Mouse (Mus musculus): ENCODE measurements around the gene Gprin1. TPM values are rescaled to one million over a fixed set of nuclear protein-coding genes. Genes with fewer than 3 reads are reported as not detected.

The Gprin1 gene
- total and polyA plus RNA-seq, 2 experiments from 2014 or later = 19.9 to 146 TPM

DNA sequence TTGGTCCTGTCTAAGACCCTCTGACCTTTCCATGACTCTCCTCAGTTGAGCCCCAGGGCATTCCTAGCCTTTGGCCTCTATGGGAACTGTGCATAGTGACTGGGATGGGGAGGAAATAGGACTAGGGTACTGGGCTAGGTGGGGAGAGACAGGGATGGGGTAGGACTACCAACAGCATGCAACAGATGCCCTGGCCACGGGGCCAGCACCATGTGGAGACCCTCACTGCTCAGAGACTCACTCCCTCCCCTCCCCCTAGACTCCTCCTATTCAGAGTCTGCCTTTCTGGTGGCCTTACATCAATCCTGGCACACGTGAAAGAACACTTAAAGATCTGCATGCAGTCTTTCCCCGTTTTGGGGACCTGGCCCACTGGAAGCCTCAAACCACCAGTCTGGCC, 12.7 kb downstream of the Gprin1 start:
- H3K27ac ChIP-seq = no peak overlapping the region
- DNase-seq (ENCODE audit: low spot score) (no peak), ATAC-seq (no peak)
- 22% methylated on average over 3 of the region's 3 CpGs for WGBS
- peaks cover 23% of the 10 kb centered on the region for H3K36me3 ChIP-seq (ENCODE audit: insufficient read depth, low read length)
- H3K9me3 ChIP-seq (ENCODE audit: low read length) = no peaks in the 10 kb centered on the region
- peaks cover 3% of the 10 kb centered on the region; the same call in 1 of the 2 replicates for H3K4me1 ChIP-seq (ENCODE audit: insufficient read depth, low read length)
- no peak overlapping the region for H3K9ac ChIP-seq (replicated peaks; ENCODE audit: low read length)
- H3K4me3 ChIP-seq (ENCODE audit: low read length) = no peak overlapping the region
- peak overlapping the region; percentile 44; the same call in 1 of the 2 replicates for H3K4me2 ChIP-seq (ENCODE audit: low read depth, low read length)
- H3K27me3 ChIP-seq (ENCODE audit: insufficient read depth, low read length) = no peaks in the 10 kb centered on the region
- TF ChIP-seq CTCF (IDR thresholded peaks at IDR 0.05; ENCODE audit: low read depth) = no peak

DNA sequence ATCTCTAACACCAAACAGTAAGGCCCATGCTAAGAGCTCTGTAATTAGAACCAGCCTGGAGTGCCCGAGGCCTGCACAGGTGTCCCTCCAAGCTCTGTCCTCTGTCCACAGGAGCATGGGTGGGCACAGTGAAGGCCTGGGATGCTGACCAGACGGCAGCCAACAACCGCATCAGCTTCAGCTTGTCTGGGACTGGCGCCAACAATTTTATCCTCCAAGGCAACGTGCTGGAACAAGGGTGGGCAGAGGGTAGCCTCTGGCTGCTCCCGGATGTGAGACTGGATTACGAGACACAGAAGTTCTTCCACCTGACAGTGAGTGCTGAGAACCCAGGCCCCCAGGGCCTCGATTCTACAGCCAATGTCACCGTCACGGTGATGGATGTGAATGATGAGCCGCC, 23.5 kb downstream of the Gprin1 start:
- WGBS = 40% methylated on average over 11 of the region's 11 CpGs
- no peak overlapping the region for H3K27ac ChIP-seq
- H3K36me3 ChIP-seq (ENCODE audit: insufficient read depth, low read length) = no peaks in the 10 kb centered on the region
- H3K9me3 ChIP-seq (ENCODE audit: low read length) = no peaks in the 10 kb centered on the region
- no peak overlapping the region for H3K4me2 ChIP-seq (ENCODE audit: low read depth, low read length)
- H3K9ac ChIP-seq (replicated peaks; ENCODE audit: low read length) = no peak overlapping the region
- DNase-seq (ENCODE audit: low spot score) (peak; percentile 38), ATAC-seq (no peak)
- H3K4me1 ChIP-seq (ENCODE audit: insufficient read depth, low read length) = no peaks in the 10 kb centered on the region
- TF ChIP-seq CTCF (IDR thresholded peaks at IDR 0.05; ENCODE audit: low read depth) = no peak
- no peak overlapping the region for H3K4me3 ChIP-seq (ENCODE audit: low read length)
- H3K27me3 ChIP-seq (ENCODE audit: insufficient read depth, low read length) = no peaks in the 10 kb centered on the region

DNA sequence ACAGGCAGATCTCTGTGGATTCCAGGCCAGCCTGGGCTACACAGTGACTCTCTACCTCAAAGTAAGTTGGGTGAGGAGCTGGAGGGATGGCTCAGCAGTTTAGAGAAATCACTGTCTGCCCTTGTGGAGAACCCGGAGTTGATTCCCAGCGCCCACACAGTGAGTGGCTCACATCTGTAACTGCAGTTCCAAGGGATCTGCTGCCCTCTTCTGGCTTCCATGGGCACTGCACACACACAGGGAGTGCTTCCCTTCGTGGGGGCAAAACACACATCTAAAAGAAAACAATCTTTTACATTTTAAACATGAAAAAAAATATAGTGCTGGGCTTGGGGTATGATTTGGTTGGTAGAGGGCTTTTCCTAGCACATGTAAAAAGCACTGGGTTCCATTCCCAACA, 26.5 kb downstream of the Gprin1 start:
- Histone ChIP-seq H3K9me3 (ENCODE audit: low read length) (no peaks in the 10 kb centered on the region), H3K27me3 (ENCODE audit: insufficient read depth, low read length) (no peaks in the 10 kb centered on the region), H3K4me3 (ENCODE audit: low read length) (no peak overlapping the region), H3K9ac (replicated peaks; ENCODE audit: low read length) (no peak overlapping the region), H3K4me2 (ENCODE audit: low read depth, low read length) (no peak overlapping the region), H3K27ac (no peak overlapping the region), H3K4me1 (ENCODE audit: insufficient read depth, low read length) (no peaks in the 10 kb centered on the region), H3K36me3 (ENCODE audit: insufficient read depth, low read length) (no peaks in the 10 kb centered on the region)
- peak; percentile 24; the same call in 1 of the 2 replicates for TF ChIP-seq CTCF (IDR thresholded peaks at IDR 0.05; ENCODE audit: low read depth)
- DNase-seq (ENCODE audit: low spot score) = no peak
- 93% methylated on average over 3 of the region's 3 CpGs for WGBS
- ATAC-seq = no peak

DNA sequence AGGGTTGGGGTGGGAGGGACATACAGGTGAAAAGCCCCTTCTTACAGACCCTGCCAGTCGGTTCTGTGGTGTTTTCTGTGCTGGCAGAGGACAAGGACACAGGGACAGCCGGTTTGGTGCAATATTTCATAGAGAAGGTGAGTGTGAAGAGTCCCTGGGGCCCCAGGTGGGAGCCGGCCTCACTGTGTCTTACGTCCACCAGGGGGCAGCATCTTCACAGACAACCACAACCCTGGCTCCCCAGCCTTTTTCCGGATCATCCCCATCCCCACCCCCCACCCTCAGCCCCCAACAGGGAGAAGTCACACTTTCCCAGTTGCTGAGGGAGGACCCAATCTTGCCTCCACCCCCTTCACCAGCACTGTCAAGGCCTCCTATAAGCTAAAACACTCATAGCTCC, 32.8 kb downstream of the Gprin1 start:
- Histone ChIP-seq H3K4me3 (ENCODE audit: low read length) (no peak overlapping the region), H3K27me3 (ENCODE audit: insufficient read depth, low read length) (no peaks in the 10 kb centered on the region), H3K27ac (no peak overlapping the region), H3K9ac (replicated peaks; ENCODE audit: low read length) (no peak overlapping the region), H3K4me2 (ENCODE audit: low read depth, low read length) (no peak overlapping the region), H3K4me1 (ENCODE audit: insufficient read depth, low read length) (no peaks in the 10 kb centered on the region; the same call in 1 of the 2 replicates), H3K36me3 (ENCODE audit: insufficient read depth, low read length) (no peaks in the 10 kb centered on the region), H3K9me3 (ENCODE audit: low read length) (no peaks in the 10 kb centered on the region)
- ATAC-seq = 0 out of 2 replicates have a peak, but pooled peaks have one; percentile 58
- peak; percentile 78 for TF ChIP-seq CTCF (IDR thresholded peaks at IDR 0.05; ENCODE audit: low read depth)
- 0% methylated on average over 5 of the region's 5 CpGs for WGBS
- peak; percentile 74 for DNase-seq (ENCODE audit: low spot score)

DNA sequence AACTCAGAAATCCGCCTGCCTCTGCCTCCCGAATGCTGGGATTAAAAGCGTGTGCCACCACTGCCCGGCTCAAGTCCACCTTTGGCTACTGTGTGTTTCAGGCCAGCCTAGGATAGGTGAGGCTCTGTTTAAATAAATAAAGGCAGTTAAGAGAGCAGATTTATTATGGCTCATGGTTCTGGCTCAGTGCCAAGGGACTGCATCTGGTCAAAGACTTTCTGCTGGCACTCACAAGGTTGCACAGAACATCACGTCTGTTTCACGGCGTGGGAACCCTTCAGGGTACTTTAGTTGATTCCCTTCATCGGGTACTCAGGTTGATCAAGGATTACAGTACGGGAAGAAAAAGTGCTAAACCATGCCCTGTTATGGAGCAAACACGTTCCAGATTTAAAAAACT, 34.7 kb downstream of the Gprin1 start:
- Histone ChIP-seq H3K27ac (no peak overlapping the region), H3K36me3 (ENCODE audit: insufficient read depth, low read length) (no peaks in the 10 kb centered on the region), H3K9me3 (ENCODE audit: low read length) (no peaks in the 10 kb centered on the region), H3K4me1 (ENCODE audit: insufficient read depth, low read length) (no peaks in the 10 kb centered on the region; the same call in 1 of the 2 replicates), H3K27me3 (ENCODE audit: insufficient read depth, low read length) (no peaks in the 10 kb centered on the region), H3K4me3 (ENCODE audit: low read length) (no peak overlapping the region), H3K4me2 (ENCODE audit: low read depth, low read length) (no peak overlapping the region), H3K9ac (replicated peaks; ENCODE audit: low read length) (no peak overlapping the region)
- ATAC-seq (no peak), DNase-seq (ENCODE audit: low spot score) (peak; percentile 54)
- 65% methylated on average over 10 of the region's 10 CpGs for WGBS
- no peak for TF ChIP-seq CTCF (IDR thresholded peaks at IDR 0.05; ENCODE audit: low read depth)

DNA sequence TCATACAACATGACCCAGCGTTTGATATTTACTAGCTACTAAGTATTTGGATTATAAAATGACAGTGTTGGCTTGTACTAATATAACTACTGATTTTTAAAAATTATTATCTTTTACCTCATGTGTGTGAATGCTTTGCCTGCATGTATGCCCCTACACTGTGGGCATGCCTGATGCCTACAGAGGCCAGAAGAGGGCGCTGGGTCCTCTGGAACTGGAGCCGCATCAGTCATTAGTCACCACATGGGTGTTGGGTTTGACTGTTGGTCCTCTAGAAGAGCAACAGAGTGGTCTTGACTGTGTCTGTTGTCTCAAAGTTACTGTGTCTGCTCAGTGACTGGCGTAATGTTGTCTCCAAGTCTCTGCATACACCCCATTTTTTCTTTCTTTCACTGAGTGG, 35.3 kb downstream of the Gprin1 start:
- Histone ChIP-seq H3K9ac (replicated peaks; ENCODE audit: low read length) (no peak overlapping the region), H3K36me3 (ENCODE audit: insufficient read depth, low read length) (no peaks in the 10 kb centered on the region), H3K4me3 (ENCODE audit: low read length) (no peak overlapping the region), H3K4me2 (ENCODE audit: low read depth, low read length) (no peak overlapping the region), H3K4me1 (ENCODE audit: insufficient read depth, low read length) (no peaks in the 10 kb centered on the region; the same call in 1 of the 2 replicates), H3K9me3 (ENCODE audit: low read length) (no peaks in the 10 kb centered on the region), H3K27ac (no peak overlapping the region), H3K27me3 (ENCODE audit: insufficient read depth, low read length) (no peaks in the 10 kb centered on the region)
- 43% methylated on average over 4 of the region's 4 CpGs for WGBS
- TF ChIP-seq CTCF (IDR thresholded peaks at IDR 0.05; ENCODE audit: low read depth) = peak; percentile 58
- ATAC-seq (no peak), DNase-seq (ENCODE audit: low spot score) (no peak)

DNA sequence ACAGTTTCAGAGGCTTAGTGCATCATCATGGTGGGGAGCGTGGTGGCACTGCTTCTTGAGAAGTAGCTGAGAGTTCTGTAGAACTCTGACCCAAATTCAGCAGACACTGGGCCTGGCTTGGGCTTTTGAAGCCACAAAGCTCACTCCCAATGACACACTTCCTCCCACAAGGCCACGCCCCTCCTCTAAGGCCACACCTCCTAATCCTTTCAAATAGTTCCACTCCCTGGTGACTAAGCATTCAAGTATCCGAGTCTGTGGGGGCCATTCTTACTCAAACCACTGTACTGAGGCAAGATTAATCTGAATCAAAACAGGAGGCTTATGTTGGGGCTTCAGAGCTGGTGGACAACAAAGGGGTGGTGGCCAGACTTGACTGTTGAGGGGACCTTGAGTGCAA, 38.8 kb downstream of the Gprin1 start:
- TF ChIP-seq CTCF (IDR thresholded peaks at IDR 0.05; ENCODE audit: low read depth) = no peak
- DNase-seq (ENCODE audit: low spot score) (no peak), ATAC-seq (no peak)
- no peaks in the 10 kb centered on the region for H3K4me1 ChIP-seq (ENCODE audit: insufficient read depth, low read length)
- WGBS = 80% methylated on average over 3 of the region's 3 CpGs
- H3K4me2 ChIP-seq (ENCODE audit: low read depth, low read length) = no peak overlapping the region
- H3K36me3 ChIP-seq (ENCODE audit: insufficient read depth, low read length) = no peaks in the 10 kb centered on the region
- no peak overlapping the region for H3K27ac ChIP-seq
- H3K9ac ChIP-seq (replicated peaks; ENCODE audit: low read length) = no peak overlapping the region
- H3K4me3 ChIP-seq (ENCODE audit: low read length) = no peak overlapping the region
- no peaks in the 10 kb centered on the region for H3K27me3 ChIP-seq (ENCODE audit: insufficient read depth, low read length)
- no peaks in the 10 kb centered on the region for H3K9me3 ChIP-seq (ENCODE audit: low read length)
